Mouse (Mus musculus): ENCODE measurements at regions not wholly inside any gene's neighbourhood (a gene's known extent, or its start where the extent isn't known, plus 50 kb on each side); places are given as distances from the start of the nearest gene placed in this dataset.

DNA sequence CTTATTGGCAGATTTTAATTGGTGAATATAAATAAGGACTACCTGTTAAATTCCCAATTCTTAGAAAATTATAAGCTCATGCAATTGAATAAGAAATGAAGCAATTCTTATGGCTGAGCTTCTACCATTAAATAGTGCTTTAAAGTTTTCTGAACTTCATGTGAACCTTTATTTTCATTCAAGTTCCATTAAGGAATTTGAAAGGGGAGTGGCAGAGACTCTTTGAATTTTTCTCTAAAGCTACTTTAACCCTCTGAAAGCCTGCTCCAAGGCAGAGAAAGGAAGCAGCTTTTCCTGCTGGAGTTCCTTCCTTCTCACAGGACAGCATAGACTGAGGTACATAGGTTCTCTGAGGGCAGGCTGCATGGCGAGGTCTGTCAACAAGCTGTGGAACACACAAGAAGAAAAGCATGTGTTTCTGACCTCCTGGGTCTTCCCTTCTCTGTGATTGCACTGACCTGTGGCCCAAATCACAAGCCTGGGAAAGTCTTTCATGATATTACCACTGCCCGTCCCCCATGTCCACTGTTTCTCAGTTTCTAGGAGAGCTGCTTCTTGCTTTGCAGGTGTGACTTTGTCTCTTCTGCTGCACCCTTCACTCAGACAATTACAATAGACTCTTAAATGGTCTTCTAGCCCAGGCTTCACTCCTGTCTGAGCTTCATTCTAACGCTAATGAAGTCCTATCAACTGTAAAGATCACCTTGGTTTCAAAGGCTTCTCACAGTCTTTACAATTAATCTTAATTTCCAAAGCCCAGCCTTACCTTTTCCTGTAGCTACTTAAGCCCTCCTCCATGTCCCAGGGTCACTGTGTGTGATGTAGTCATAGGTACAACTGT, 211.4 kb downstream of the Klf5 start:
- no peak overlapping the region for H3K9ac ChIP-seq (ENCODE audit: control insufficient read depth, low read depth, low read length, poor library complexity, severe bottlenecking)
- no peak overlapping the region for H3K27ac ChIP-seq (ENCODE audit: control insufficient read depth, low read depth, low read length)
- TF ChIP-seq ZKSCAN1 (IDR thresholded peaks at IDR 0.05; ENCODE audit: low read depth, low read length) (no peak), KAT2A (conservative IDR thresholded peaks at IDR 0.05; ENCODE audit: low read depth, low read length) (no peak), BHLHE40 (IDR thresholded peaks at IDR 0.05; ENCODE audit: borderline replicate concordance, low read depth, low read length) (no peak), MEF2A (IDR thresholded peaks at IDR 0.05; ENCODE audit: extremely low read depth, insufficient replicate concordance, low read depth, low read length, poor library complexity, severe bottlenecking) (no peak), MYB (IDR thresholded peaks at IDR 0.05; ENCODE audit: low read depth, low read length) (no peak), POLR2A (IDR thresholded peaks at IDR 0.05; ENCODE audit: control insufficient read depth in 1 of 2, insufficient read depth in 1 of 2, low read depth in 1 of 2, low read length in 2 of 2, poor library complexity in 1 of 2) (no peak), MAFK (IDR thresholded peaks at IDR 0.05; ENCODE audit: borderline replicate concordance, low read depth, low read length) (no peak), POLR2AphosphoS2 (IDR thresholded peaks at IDR 0.05; ENCODE audit: low read length) (no peak), RAD21 (IDR thresholded peaks at IDR 0.05; ENCODE audit: low read depth, low read length) (no peak), TBP (IDR thresholded peaks at IDR 0.05; ENCODE audit: low read depth, low read length) (no peak), SIN3A (IDR thresholded peaks at IDR 0.05; ENCODE audit: low read length) (no peak), USF2 (IDR thresholded peaks at IDR 0.05; ENCODE audit: borderline replicate concordance in 1 of 2, insufficient read depth in 1 of 2, low read depth in 1 of 2, low read length in 2 of 2) (no peak), GATA1 (IDR thresholded peaks at IDR 0.05; ENCODE audit: low read depth, low read length) (no peak), TAL1 (IDR thresholded peaks at IDR 0.05; ENCODE audit: low read length) (no peak), SMC3 (IDR thresholded peaks at IDR 0.05; ENCODE audit: low read depth, low read length) (no peak), UBTF (IDR thresholded peaks at IDR 0.05; ENCODE audit: borderline replicate concordance, insufficient read depth, low read depth, low read length) (no peak), E2F4 (IDR thresholded peaks at IDR 0.05; ENCODE audit: borderline replicate concordance, low read depth, low read length) (no peak), CTCF (IDR thresholded peaks at IDR 0.05 in 2 of 3, conservative IDR thresholded peaks at IDR 0.05 in 1 of 3; ENCODE audit: control insufficient read depth in 1 of 3, insufficient read depth in 1 of 3, low read depth in 2 of 3, low read length in 3 of 3, poor library complexity in 1 of 3, severe bottlenecking in 1 of 3) (no peak)
- H3K79me2 ChIP-seq (ENCODE audit: control insufficient read depth, insufficient read depth, low read length, poor library complexity): no peaks in the 10 kb centered on the region
- no peak for DNase-seq (ENCODE audit: low read depth, low spot score)
- H3K4me1 ChIP-seq (ENCODE audit: control insufficient read depth in 1 of 2, insufficient read depth in 2 of 2, low read length in 2 of 2): no peaks in the 10 kb centered on the region
- no peaks in the 10 kb centered on the region for H3K27me3 ChIP-seq (ENCODE audit: control insufficient read depth in 1 of 2, insufficient read depth in 2 of 2, low read length in 2 of 2)
- H3K9me3 ChIP-seq (replicated peaks; ENCODE audit: insufficient read depth, low read length): no peaks in the 10 kb centered on the region
- no peak overlapping the region for H3K4me3 ChIP-seq (ENCODE audit: control insufficient read depth in 1 of 2, insufficient read depth in 1 of 2, low read depth in 2 of 2, low read length in 2 of 2)
- no peaks in the 10 kb centered on the region for H3K36me3 ChIP-seq (ENCODE audit: control insufficient read depth in 1 of 2, insufficient read depth in 2 of 2, low read length in 2 of 2)

DNA sequence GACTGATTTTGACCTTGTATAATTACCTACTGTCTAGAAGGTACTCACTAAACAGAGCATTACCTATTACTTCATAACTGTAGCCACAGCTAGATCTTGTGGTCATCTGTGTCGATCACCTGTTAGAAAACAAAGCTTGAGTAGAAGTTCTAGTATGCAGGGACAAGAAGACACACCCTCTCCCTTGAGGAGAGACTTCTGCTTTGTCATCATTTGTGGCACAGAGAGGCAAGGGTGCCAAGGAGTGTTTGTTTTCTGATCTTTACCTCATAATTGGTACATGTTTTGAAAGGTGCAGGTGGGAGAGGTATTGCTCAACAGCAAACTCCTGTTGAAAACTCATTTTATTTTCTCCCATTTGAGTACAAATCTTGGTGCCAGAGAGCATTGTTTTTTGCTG, 217.0 kb downstream of the Klf5 start:
- H3K27me3 ChIP-seq (ENCODE audit: control insufficient read depth in 1 of 2, insufficient read depth in 2 of 2, low read length in 2 of 2): no peaks in the 10 kb centered on the region
- H3K27ac ChIP-seq (ENCODE audit: control insufficient read depth, low read depth, low read length): no peak overlapping the region
- H3K9me3 ChIP-seq (replicated peaks; ENCODE audit: insufficient read depth, low read length): no peaks in the 10 kb centered on the region
- no peak overlapping the region for H3K4me3 ChIP-seq (ENCODE audit: control insufficient read depth in 1 of 2, insufficient read depth in 1 of 2, low read depth in 2 of 2, low read length in 2 of 2)
- TF ChIP-seq HCFC1 (IDR thresholded peaks at IDR 0.05; ENCODE audit: low read depth, low read length) (no peak), RAD21 (IDR thresholded peaks at IDR 0.05; ENCODE audit: low read depth, low read length) (no peak), USF2 (IDR thresholded peaks at IDR 0.05; ENCODE audit: borderline replicate concordance in 1 of 2, insufficient read depth in 1 of 2, low read depth in 1 of 2, low read length in 2 of 2) (no peak), MAFK (IDR thresholded peaks at IDR 0.05; ENCODE audit: borderline replicate concordance, low read depth, low read length) (no peak), ZNF384 (IDR thresholded peaks at IDR 0.05; ENCODE audit: low read depth, low read length) (no peak), CHD2 (IDR thresholded peaks at IDR 0.05; ENCODE audit: low read length) (no peak), NRF1 (IDR thresholded peaks at IDR 0.05; ENCODE audit: insufficient read depth, low read depth, low read length, poor library complexity, severe bottlenecking) (no peak), ZMIZ1 (IDR thresholded peaks at IDR 0.05; ENCODE audit: low read depth, low read length) (no peak)
- H3K36me3 ChIP-seq (ENCODE audit: control insufficient read depth in 1 of 2, insufficient read depth in 2 of 2, low read length in 2 of 2): no peaks in the 10 kb centered on the region
- no peak for DNase-seq (ENCODE audit: low read depth, low spot score)
- no peaks in the 10 kb centered on the region for H3K79me2 ChIP-seq (ENCODE audit: control insufficient read depth, insufficient read depth, low read length, poor library complexity)
- H3K9ac ChIP-seq (ENCODE audit: control insufficient read depth, low read depth, low read length, poor library complexity, severe bottlenecking): no peak overlapping the region
- no peaks in the 10 kb centered on the region for H3K4me1 ChIP-seq (ENCODE audit: control insufficient read depth in 1 of 2, insufficient read depth in 2 of 2, low read length in 2 of 2)
